Mouse (Mus musculus) embryonic fibroblast, embryonic 13.5 days (primary cell): Measurements from ENCODE around the gene Dpep1. TPM values are rescaled to one million over a fixed set of nuclear protein-coding genes. Genes with fewer than 3 reads are reported as not detected.

Source experiments
- H3K27ac ChIP-seq: 2 replicates; pipeline ENCODE4 v1.5.1; 2012; ENCODE audit warnings: low read length, control low read depth, inconsistent platforms; ENCODE audit not compliant: insufficient read depth
- H3K4me1 ChIP-seq: 2 replicates; pipeline ENCODE4 v1.6.1; 2011; ENCODE audit warnings: low read length; ENCODE audit not compliant: control insufficient read depth, insufficient read depth
- H3K4me3 ChIP-seq: 2 replicates; pipeline ENCODE4 v1.5.1; 2011; ENCODE audit warnings: mild to moderate bottlenecking, control low read depth, low read length; ENCODE audit not compliant: insufficient read depth
- CTCF ChIP-seq: IDR thresholded peaks from 2 replicates; pipeline ENCODE4 v1.5.1; 2011; ENCODE audit warnings: mild to moderate bottlenecking, control low read depth, low read length, moderate library complexity, borderline replicate concordance; ENCODE audit not compliant: insufficient read depth
- POLR2A ChIP-seq: IDR thresholded peaks from 2 replicates; pipeline ENCODE4 v1.6.1; 2011; ENCODE audit warnings: low read depth, mild to moderate bottlenecking, control low read depth, low read length, moderate library complexity
- polyA plus RNA-seq: library from polyadenylated mRNA; stranded (reverse); fragments of >200 nt; gene quantifications from 2 replicates; pipeline ENCODE4 v1.2.4, GENCODE M21; 2011; ENCODE audit warnings: low read depth; ENCODE audit not compliant: missing spikeins, insufficient read length

Dpep1 gene
- polyA plus RNA-seq, 1 experiment: 13.6 TPM

- no peaks in the 10 kb centered on the region for H3K4me1 ChIP-seq
- no peak overlapping the region for H3K4me3 ChIP-seq
- TF ChIP-seq POLR2A: no peak
- TF ChIP-seq CTCF: 0 out of 2 replicates have a peak, but pooled peaks have one; percentile 12
- no peak overlapping the region for H3K27ac ChIP-seq
Observed at GRCm38 (mm10) chr8:123202288-123202687, 16.2 kb downstream of the Dpep1 start.

GRCm38 (mm10) chr8:123203571-123203970 is 17.5 kb downstream of the Dpep1 start:
- no peaks in the 10 kb centered on the region for H3K4me1 ChIP-seq
- no peak overlapping the region for H3K27ac ChIP-seq
- TF ChIP-seq CTCF: no peak
- no peak for TF ChIP-seq POLR2A

GRCm38 (mm10) chr8:123211876-123212275 is 25.8 kb downstream of the Dpep1 start:
- no peak overlapping the region for H3K27ac ChIP-seq
- peak overlapping the region; percentile 99 for H3K4me3 ChIP-seq
- TF ChIP-seq POLR2A (no peak), CTCF (no peak)
- H3K4me1 ChIP-seq: 0 out of 2 replicates have a peak, but pooled peaks cover 6% of the 10 kb centered on the region

More at GRCm38 (mm10) chr8:123203571-123203970, 17.5 kb downstream of the Dpep1 start:
- H3K4me3 ChIP-seq: no peak overlapping the region

DNA sequence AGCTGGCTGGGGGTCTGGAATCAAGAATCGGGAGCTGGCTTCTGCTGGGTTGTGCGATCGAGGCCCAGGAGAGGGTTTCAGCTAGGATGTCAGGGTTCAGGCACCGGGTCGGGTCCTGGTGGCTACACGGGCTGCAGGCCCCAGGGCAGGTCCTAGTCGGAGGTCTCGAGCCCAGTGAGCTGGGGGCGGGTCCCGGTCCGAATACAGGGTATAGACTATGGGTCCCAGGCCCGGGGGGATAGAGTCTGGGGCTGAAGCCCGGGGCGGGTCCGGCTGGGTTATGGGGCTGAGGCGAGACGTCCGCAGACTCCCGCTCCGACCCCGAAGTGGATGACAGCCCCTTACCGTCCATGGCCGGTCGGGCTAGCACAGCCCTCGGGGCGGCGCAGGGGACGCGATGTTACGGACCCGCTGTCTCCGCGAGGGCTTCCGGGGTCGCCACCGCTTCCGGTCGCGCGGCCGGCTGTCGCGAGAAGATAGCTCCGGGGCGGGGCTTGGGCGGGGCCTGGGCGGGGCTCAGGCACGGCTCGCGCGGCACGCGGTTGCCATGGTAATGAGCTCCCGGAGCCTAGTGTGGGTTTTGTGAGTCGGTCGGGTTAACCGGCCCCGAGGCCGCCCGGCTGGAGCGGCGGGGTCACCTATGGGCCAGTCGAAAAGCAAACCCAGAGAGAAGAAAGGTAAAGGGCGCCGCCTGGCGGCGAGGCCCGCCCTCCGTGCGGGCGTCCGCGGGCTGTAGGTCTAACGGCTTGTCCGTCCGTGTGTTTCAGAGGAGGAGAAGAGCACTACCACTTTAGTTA is 26.5 kb downstream of the Dpep1 start, which contains the start of the genes Chmp1a and Spata33:
Gene Chmp1a, minus strand, starts transcription at position 443 of the 797 bp plus-strand sequence.
Gene Spata33, plus strand, starts transcription at position 512 of the 797 bp plus-strand sequence.
- Histone ChIP-seq H3K4me3 (peak within 1 kb of the TSS; percentile 99), H3K4me1 (0 out of 2 replicates have a peak, but pooled peaks cover 6% of the 10 kb centered on the region), H3K27ac (peak within 1 kb of the TSS; percentile 35; the same call in 1 of the 2 replicates)
- TF ChIP-seq CTCF (no peak), POLR2A (peak; percentile 79)

DNA sequence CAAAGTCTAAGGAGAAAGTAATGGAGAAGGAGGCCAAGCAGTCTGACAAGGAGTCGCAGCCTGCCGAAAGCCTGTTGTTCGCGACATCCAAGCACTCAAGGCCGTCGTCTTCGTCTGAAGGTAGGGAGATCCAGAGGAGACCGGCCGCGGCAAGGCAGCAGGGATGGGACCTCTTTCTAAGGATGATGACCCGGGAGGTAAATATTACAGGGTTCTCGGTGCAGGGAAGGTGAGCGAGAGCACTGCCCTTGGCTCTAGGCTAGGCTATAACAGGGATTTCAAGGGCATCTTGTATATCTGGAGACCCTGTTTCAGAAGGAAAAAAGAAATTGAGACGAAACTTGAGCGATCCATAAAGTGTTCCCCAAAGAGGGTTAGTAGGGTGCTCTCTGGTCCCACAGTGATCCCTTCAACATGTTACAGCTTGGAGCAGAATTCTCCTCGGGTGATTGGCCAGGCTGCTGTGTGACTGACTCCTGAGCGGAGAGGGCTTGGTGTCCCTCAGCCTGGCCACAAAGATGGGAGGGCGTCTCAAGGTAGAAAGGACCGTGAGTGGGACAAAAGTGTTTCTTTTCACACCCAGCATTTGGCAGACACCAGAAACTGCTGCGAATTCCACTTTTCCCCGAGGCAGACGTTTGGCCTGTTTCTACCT is 27.2 kb downstream of the Dpep1 start:
- 0 out of 2 replicates have a peak, but pooled peaks cover 6% of the 10 kb centered on the region for H3K4me1 ChIP-seq
- 0 out of 2 replicates have a peak, but pooled peaks have one; percentile 43 for TF ChIP-seq POLR2A
- TF ChIP-seq CTCF: no peak
- peak overlapping the region; percentile 60 for H3K4me3 ChIP-seq
- H3K27ac ChIP-seq: peak overlapping the region; percentile 35; the same call in 1 of the 2 replicates

GRCm38 (mm10) chr8:123215430-123215829 is 29.4 kb downstream of the Dpep1 start:
- 0 out of 2 replicates have a peak, but pooled peaks cover 6% of the 10 kb centered on the region for H3K4me1 ChIP-seq
- H3K27ac ChIP-seq: no peak overlapping the region
- no peak for TF ChIP-seq POLR2A
- no peak for TF ChIP-seq CTCF
- no peak overlapping the region for H3K4me3 ChIP-seq

- 0 out of 2 replicates have a peak, but pooled peaks cover 4% of the 10 kb centered on the region for H3K4me1 ChIP-seq
- no peak overlapping the region for H3K27ac ChIP-seq
- TF ChIP-seq CTCF (no peak), POLR2A (no peak)
- no peak overlapping the region for H3K4me3 ChIP-seq
Observed at GRCm38 (mm10) chr8:123220917-123221316, 34.9 kb downstream of the Dpep1 start.

DNA sequence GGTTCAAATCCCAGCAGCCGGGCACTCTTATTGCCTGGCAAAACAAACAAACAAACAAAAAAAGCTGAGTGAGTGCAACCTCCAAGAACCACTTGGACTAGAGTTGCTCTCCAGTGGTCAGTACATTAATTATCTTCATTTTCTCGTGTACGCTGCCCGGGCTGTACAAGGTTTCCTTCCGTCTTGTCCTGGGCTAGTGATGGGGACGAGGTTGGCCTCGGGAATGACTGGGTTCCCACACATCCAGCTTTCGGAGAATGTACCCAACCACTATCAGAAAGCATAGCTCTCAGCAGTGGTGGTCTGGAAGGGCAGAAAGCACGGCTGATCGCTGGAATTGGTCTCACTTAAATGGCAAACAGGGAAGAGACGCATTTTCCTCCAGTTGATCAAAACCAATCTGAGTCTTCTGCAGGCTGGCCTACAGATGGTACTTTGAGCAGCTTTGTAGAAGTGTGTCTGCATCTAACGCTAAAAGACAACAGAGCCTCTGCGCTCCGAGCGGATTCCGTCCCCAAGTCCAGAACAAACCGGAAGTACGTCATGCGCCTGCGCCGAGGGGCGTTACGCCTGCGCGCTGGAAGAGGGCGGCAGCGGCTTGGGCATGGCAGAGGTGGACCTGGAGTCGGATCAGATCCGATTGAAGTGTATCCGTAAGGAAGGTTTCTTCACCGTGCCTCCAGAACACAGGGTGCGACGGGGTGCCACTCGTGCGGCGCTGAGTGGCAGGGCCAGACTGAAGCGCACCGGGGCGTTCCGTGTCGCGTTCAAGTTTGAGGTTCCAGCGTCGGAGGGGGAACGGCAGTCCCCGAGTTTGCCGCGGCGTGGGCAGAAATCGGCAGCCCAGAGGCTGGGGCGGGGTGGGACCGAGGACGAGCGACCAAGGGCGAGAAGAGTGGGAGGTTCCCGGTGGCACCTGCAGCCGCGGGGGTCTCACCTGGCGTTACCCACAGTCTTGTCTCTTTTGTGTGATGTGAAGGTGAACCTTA is 38.5 kb downstream of the Dpep1 start, which contains the start of gene Cdk10:
Gene Cdk10, plus strand, starts transcription at position 565 of the 989 bp plus-strand sequence.
- Histone ChIP-seq H3K4me3 (peak within 1 kb of the TSS; percentile 66), H3K27ac (0 out of 2 replicates have a peak within 1 kb of the TSS, but pooled peaks have one; percentile 36), H3K4me1 (0 out of 2 replicates have a peak, but pooled peaks cover 4% of the 10 kb centered on the region)
- TF ChIP-seq POLR2A (peak; percentile 99), CTCF (no peak)
